Mouse (Mus musculus) limb, embryonic 14.5 days (tissue): Measurements from ENCODE around the gene Ints5. TPM values are rescaled to one million over a fixed set of nuclear protein-coding genes. Genes with fewer than 3 reads are reported as not detected.
A peak's percentile ranks its signal among the peaks of the same experiment; 100 is the strongest.

Experiments
- ATAC-seq: fragments of 200-750 bp; cut with Nextera tagmentation; 2 replicates; pipeline ENCODE4 v1.8.0; 2017; ENCODE audit warnings: low read depth, moderate number of reproducible peaks, moderate TSS enrichment; ENCODE audit not compliant: low FRiP score
- DNase-seq: peaks from one replicate; pipeline ENCODE4 v3.0.0-alpha.2; 2015; ENCODE audit warnings: low spot score
- H3K27ac ChIP-seq: fragments of 300-500 bp; sonication (generic); replicated peaks from 2 replicates; pipeline ENCODE4 v1.5.1; 2014; ENCODE audit warnings: low read depth, mild to moderate bottlenecking, low read length, moderate library complexity, mixed read lengths
- H3K27me3 ChIP-seq: fragments of 300-500 bp; sonication (generic); 2 replicates; pipeline ENCODE4 v1.6.1; 2014; ENCODE audit warnings: low read length, mixed read lengths; ENCODE audit not compliant: control insufficient read depth, insufficient read depth
- H3K36me3 ChIP-seq: fragments of 300-500 bp; sonication (generic); 2 replicates; pipeline ENCODE4 v1.6.1; 2014; ENCODE audit warnings: mild to moderate bottlenecking, low read length, moderate library complexity, mixed read lengths; ENCODE audit not compliant: control insufficient read depth, insufficient read depth
- H3K4me1 ChIP-seq: fragments of 300-500 bp; sonication (generic); 2 replicates; pipeline ENCODE4 v1.6.1; 2014; ENCODE audit warnings: antibody characterized with exemption, low read length, mixed read lengths; ENCODE audit not compliant: control insufficient read depth, insufficient read depth
- H3K4me2 ChIP-seq: fragments of 300-500 bp; sonication (generic); replicated peaks from 2 replicates; pipeline ENCODE4 v1.6.1; 2014; ENCODE audit warnings: low read depth, mild to moderate bottlenecking, low read length, moderate library complexity; ENCODE audit not compliant: severe bottlenecking
- H3K4me3 ChIP-seq: fragments of 300-500 bp; sonication (generic); replicated peaks from 2 replicates; pipeline ENCODE4 v1.5.1; 2014; ENCODE audit warnings: low read length
- H3K9ac ChIP-seq: fragments of 300-500 bp; sonication (generic); 2 replicates; pipeline ENCODE4 v1.6.1; 2014; ENCODE audit warnings: mild to moderate bottlenecking, low read depth, low read length, moderate library complexity; ENCODE audit not compliant: severe bottlenecking
- H3K9me3 ChIP-seq: fragments of 300-500 bp; sonication (generic); 2 replicates; pipeline ENCODE4 v1.6.1; 2016; ENCODE audit warnings: low read length; ENCODE audit not compliant: control insufficient read depth
- POLR2A ChIP-seq: fragments of 200-500 bp; IDR thresholded peaks from 2 replicates; pipeline ENCODE4 v1.8.0; 2012; ENCODE audit warnings: inconsistent platforms, mild to moderate bottlenecking, moderate library complexity, borderline replicate concordance; ENCODE audit not compliant: insufficient read depth, insufficient read length; ENCODE audit errors: extremely low read depth
- WGBS: fragments of 180-500 bp; shearing (Covaris S2); extraction: QIAGEN DNeasy Blood & Tissue Kit; methylation state at CpG from one replicate; pipeline ENCODE4 v1.1.7; 2014; 5-methylcytosine and 5-hydroxymethylcytosine counted together
- polyA plus RNA-seq, 2 experiments: library from polyadenylated mRNA; depleted of rRNA in 1 of 2; stranded (reverse) in 1 of 2; unstranded in 1 of 2; fragments of >200 nt; fragmentation: Nextera tagmentation in 1 of 2; extraction: Ambion mirVana in 1 of 2; gene quantifications; 2 replicates each; pipeline versions ENCODE4 v1.2.1 to v1.2.3; 2012 to 2014

Gene Ints5
- polyA plus RNA-seq, 2 experiments: 33.4 to 34.5 TPM

- H3K27ac ChIP-seq: no peak overlapping the region; the same call in 1 of the 2 replicates
- 19% methylated on average over 3 of the region's 3 CpGs for WGBS
- no peaks in the 10 kb centered on the region for H3K27me3 ChIP-seq
- H3K4me2 ChIP-seq: peak overlapping the region; percentile 80
- peaks cover 15% of the 10 kb centered on the region for H3K36me3 ChIP-seq
- H3K9me3 ChIP-seq: no peaks in the 10 kb centered on the region
- DNase-seq (no peak), ATAC-seq (no peak; the same call in 1 of the 2 replicates)
- TF ChIP-seq POLR2A: no peak
- peak overlapping the region; percentile 71 for H3K4me3 ChIP-seq
- H3K9ac ChIP-seq: peak overlapping the region; percentile 83; the same call in 1 of the 2 replicates
- peaks cover 5% of the 10 kb centered on the region; the same call in 1 of the 2 replicates for H3K4me1 ChIP-seq
Measured at GRCm38 (mm10) chr19:8881034-8881392, 11.8 kb upstream of the Ints5 start.

GRCm38 (mm10) chr19:8883616-8884015 lies 9.2 kb upstream of the Ints5 start, which contains the start of the genes Lbhd1 and Gm49403:
Gene Lbhd1 (plus strand): TSS chr19:8883732.
Gene Gm49403 (plus strand): TSS chr19:8883930.
- no peak within 1 kb of the TSS for H3K9ac ChIP-seq
- no peak within 1 kb of the TSS for H3K4me2 ChIP-seq
- TF ChIP-seq POLR2A: no peak
- DNase-seq: no peak
- no peaks in the 10 kb centered on the region for H3K9me3 ChIP-seq
- no peak within 1 kb of the TSS for H3K4me3 ChIP-seq
- no peak within 1 kb of the TSS for H3K27ac ChIP-seq
- 0 out of 2 replicates have a peak, but pooled peaks cover under 1% of the 10 kb centered on the region for H3K36me3 ChIP-seq
- no peak for ATAC-seq
- WGBS: 78% methylated on average over 3 of the region's 3 CpGs
- peaks cover 11% of the 10 kb centered on the region; the same call in 1 of the 2 replicates for H3K4me1 ChIP-seq
- H3K27me3 ChIP-seq: no peaks in the 10 kb centered on the region

GRCm38 (mm10) chr19:8886916-8887584 lies 5.8 kb upstream of the Ints5 start:
- Histone ChIP-seq H3K4me2 (peak overlapping the region; percentile 84), H3K36me3 (peaks cover 16% of the 10 kb centered on the region), H3K9me3 (no peaks in the 10 kb centered on the region), H3K4me3 (peak overlapping the region; percentile 77; the same call in 1 of the 2 replicates), H3K4me1 (peaks cover 10% of the 10 kb centered on the region; the same call in 1 of the 2 replicates), H3K9ac (0 out of 2 replicates have a peak overlapping the region, but pooled peaks have one; percentile 86), H3K27me3 (no peaks in the 10 kb centered on the region), H3K27ac (peak overlapping the region; percentile 88)
- WGBS: 42% methylated on average over 1 of the region's 1 CpGs
- ATAC-seq (no peak), DNase-seq (no peak)
- TF ChIP-seq POLR2A: no peak

- WGBS: 13% methylated on average over 19 of the region's 19 CpGs
- Histone ChIP-seq H3K27ac (peak overlapping the region; percentile 88), H3K4me3 (peak overlapping the region; percentile 77), H3K27me3 (no peaks in the 10 kb centered on the region), H3K9ac (peak overlapping the region; percentile 86), H3K36me3 (peaks cover 16% of the 10 kb centered on the region), H3K4me1 (peaks cover 10% of the 10 kb centered on the region; the same call in 1 of the 2 replicates), H3K9me3 (no peaks in the 10 kb centered on the region), H3K4me2 (peak overlapping the region; percentile 84)
- no peak for DNase-seq
- no peak for TF ChIP-seq POLR2A
- no peak for ATAC-seq
Measured at GRCm38 (mm10) chr19:8887585-8888463, 5.0 kb upstream of the Ints5 start.
